Mouse (Mus musculus) spleen, adult 2 months (tissue): ENCODE measurements at regions not wholly inside any gene's neighbourhood (a gene's known extent, or its start where the extent isn't known, plus 50 kb on each side); places are given as distances from the start of the nearest gene placed in this dataset.

Source experiments
- CTCF ChIP-seq: fragments of 200-500 bp; IDR thresholded peaks from 2 replicates; pipeline ENCODE4 v1.5.1; 2011; ENCODE audit warnings: mild to moderate bottlenecking, inconsistent platforms; ENCODE audit not compliant: insufficient read depth, insufficient read length, insufficient replicate concordance; ENCODE audit errors: extremely low read depth
- POLR2A ChIP-seq: fragments of 200-500 bp; IDR thresholded peaks from 2 replicates; pipeline ENCODE4 v1.6.1; 2011; ENCODE audit warnings: low read depth, low read length, inconsistent platforms

DNA sequence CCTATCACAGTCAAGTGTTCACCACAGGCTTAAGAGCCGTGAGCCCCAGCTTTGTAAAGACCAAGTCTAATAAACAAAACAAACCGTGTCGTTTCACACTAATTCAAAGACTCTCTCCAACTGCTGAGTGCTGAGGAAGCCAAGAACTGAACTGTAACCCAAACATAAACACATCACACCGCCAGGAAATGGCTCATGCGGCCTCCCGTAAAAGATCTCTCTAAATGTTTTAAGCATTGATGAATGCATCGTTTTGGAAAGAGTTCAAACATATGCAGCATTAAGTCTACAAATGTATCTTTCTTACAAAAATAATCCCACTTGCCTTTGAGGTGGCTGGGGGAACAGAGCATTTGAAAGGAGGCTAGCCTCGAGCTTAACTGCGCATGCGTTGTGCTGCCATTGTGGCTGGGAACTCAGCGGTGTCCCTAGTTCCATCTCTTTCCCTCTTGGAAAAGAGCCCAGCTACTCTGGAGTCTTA is 280.7 kb downstream of the Gxylt1 start:
- TF ChIP-seq CTCF, result no peak
- TF ChIP-seq POLR2A, result no peak
